Mouse (Mus musculus) heart, embryonic 12.5 days (tissue): ENCODE results near the gene Sgpp1. TPM values are rescaled to one million over a fixed set of nuclear protein-coding genes. Genes with fewer than 3 reads are reported as not detected.

Experiments used
- ATAC-seq: fragments of 200-750 bp; cut with Nextera tagmentation; 2 replicates; pipeline ENCODE4 v1.8.0; 2017; ENCODE audit warnings: moderate TSS enrichment, moderate library complexity; ENCODE audit not compliant: insufficient number of reproducible peaks, low FRiP score
- H3K27ac ChIP-seq: fragments of 300-500 bp; sonication (generic); 2 replicates; pipeline ENCODE4 v1.5.1; 2016; ENCODE audit warnings: mild to moderate bottlenecking, moderate library complexity; ENCODE audit not compliant: poor library complexity, severe bottlenecking
- H3K27me3 ChIP-seq: fragments of 300-500 bp; sonication (generic); replicated peaks from 2 replicates; pipeline ENCODE4 v1.6.1; 2016; ENCODE audit warnings: mild to moderate bottlenecking, moderate library complexity
- H3K36me3 ChIP-seq: fragments of 300-500 bp; sonication (generic); 2 replicates; pipeline ENCODE4 v1.6.1; 2016; ENCODE audit warnings: mild to moderate bottlenecking, moderate library complexity
- H3K4me1 ChIP-seq: fragments of 300-500 bp; sonication (generic); replicated peaks from 2 replicates; pipeline ENCODE4 v1.6.1; 2016; ENCODE audit warnings: mild to moderate bottlenecking
- H3K4me2 ChIP-seq: fragments of 300-500 bp; sonication (generic); 2 replicates; pipeline ENCODE4 v1.6.1; 2016; ENCODE audit warnings: mild to moderate bottlenecking, moderate library complexity
- H3K4me3 ChIP-seq: fragments of 300-500 bp; sonication (generic); 2 replicates; pipeline ENCODE4 v1.5.1; 2016; ENCODE audit warnings: mild to moderate bottlenecking
- H3K9ac ChIP-seq: fragments of 300-500 bp; sonication (generic); 2 replicates; pipeline ENCODE4 v1.6.1; 2016; ENCODE audit warnings: mild to moderate bottlenecking, moderate library complexity
- H3K9me3 ChIP-seq: fragments of 300-500 bp; sonication (generic); replicated peaks from 2 replicates; pipeline ENCODE4 v1.6.1; 2016; ENCODE audit warnings: mild to moderate bottlenecking, moderate library complexity
- WGBS: fragments of 180-500 bp; shearing (Covaris S2); methylation state at CpG from one replicate; pipeline ENCODE4 v1.1.7; 2016; 5-methylcytosine and 5-hydroxymethylcytosine counted together
- polyA plus RNA-seq: library from polyadenylated mRNA; unstranded; fragments of >200 nt; fragmentation: Nextera tagmentation; extraction: Ambion mirVana; gene quantifications from 2 replicates; pipeline ENCODE4 v1.2.1, GENCODE M21; 2016

Sgpp1 gene
- polyA plus RNA-seq, 1 experiment from 2014 or later, result 24.0 TPM

DNA sequence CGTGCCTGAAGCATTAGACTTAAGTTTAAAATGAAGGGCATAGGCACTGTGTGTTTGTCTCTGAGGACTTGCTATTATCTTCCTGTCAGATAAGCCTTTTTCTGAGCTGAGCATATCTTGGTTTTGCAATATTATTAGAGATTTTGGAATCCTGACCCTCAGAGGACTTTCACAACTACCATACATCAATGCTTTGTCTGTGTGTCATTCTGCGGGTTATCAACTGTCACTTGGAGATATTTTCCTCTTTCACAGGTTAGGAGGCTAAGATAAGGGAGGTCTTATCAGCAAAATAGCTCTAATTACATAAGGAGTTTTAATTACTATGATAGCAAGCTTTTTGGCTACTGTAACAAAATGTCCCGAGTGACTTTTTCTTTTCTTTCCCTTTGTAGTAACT lies 16.5 kb upstream of the Sgpp1 start:
- peaks cover 17% of the 10 kb centered on the region; the same call in 1 of the 2 replicates for H3K4me1 ChIP-seq
- no peaks in the 10 kb centered on the region for H3K36me3 ChIP-seq
- H3K4me2 ChIP-seq, result no peak overlapping the region
- no peak overlapping the region for H3K9ac ChIP-seq
- no peak for ATAC-seq
- WGBS, result 34% methylated on average over 3 of the region's 3 CpGs
- H3K27ac ChIP-seq, result no peak overlapping the region
- H3K9me3 ChIP-seq, result no peaks in the 10 kb centered on the region
- no peak overlapping the region for H3K4me3 ChIP-seq
- no peaks in the 10 kb centered on the region for H3K27me3 ChIP-seq

DNA sequence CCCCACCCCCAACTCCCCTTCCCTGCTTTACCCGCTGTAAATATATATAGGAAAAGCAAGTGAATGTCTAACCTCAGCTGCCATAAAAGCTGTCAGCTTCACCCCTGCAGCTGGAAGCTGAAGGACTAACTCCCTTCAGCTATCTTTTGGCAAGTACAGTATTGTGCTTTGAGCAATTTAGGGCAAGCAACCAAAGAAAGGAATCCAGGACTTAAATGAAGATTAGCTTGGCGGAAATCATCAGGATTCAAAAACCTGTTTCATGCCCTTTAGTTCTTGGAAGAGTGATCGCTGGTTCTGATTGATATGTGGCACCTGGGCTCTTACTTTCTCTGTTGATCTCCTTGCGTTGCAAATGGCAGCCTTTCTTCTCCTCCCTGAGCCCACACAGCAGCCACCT lies 13.0 kb upstream of the Sgpp1 start:
- H3K9me3 ChIP-seq, result no peaks in the 10 kb centered on the region
- H3K4me1 ChIP-seq, result peaks cover 28% of the 10 kb centered on the region
- ATAC-seq, result no peak
- WGBS, result 60% methylated on average over 4 of the region's 4 CpGs
- H3K4me3 ChIP-seq, result no peak overlapping the region
- no peaks in the 10 kb centered on the region for H3K36me3 ChIP-seq
- H3K9ac ChIP-seq, result no peak overlapping the region
- H3K27ac ChIP-seq, result no peak overlapping the region
- H3K27me3 ChIP-seq, result no peaks in the 10 kb centered on the region
- H3K4me2 ChIP-seq, result no peak overlapping the region

DNA sequence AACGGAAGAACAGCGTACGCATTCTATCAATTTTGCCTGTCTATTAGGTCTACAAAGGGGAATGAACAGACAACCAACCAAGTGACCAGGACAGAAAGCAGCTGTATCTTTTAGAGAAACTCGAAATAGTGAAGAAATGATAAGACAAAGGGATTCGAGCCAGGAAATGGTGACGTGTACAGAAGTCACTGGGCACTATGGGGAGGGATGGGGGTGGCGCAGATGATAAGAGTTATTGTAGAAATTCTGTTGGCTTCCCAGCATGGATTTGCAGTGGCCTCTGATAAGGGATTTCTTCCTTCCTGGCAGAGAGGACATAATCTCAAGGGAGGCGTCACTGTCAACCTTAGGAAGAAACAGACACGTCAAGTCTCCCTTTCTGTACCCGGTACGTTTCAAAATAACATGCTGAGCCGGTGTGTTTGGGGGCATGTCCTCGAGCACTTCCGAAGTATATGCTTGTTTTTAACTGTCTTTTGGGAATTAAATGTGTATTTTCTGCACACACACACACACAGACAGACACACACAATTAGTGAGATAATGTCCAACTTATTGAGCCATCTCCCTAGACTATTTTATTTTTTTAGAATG lies 10.3 kb upstream of the Sgpp1 start:
- Histone ChIP-seq H3K9ac (no peak overlapping the region), H3K27me3 (no peaks in the 10 kb centered on the region), H3K4me3 (no peak overlapping the region), H3K4me1 (peaks cover 25% of the 10 kb centered on the region), H3K9me3 (no peaks in the 10 kb centered on the region), H3K4me2 (peak overlapping the region; percentile 27), H3K36me3 (no peaks in the 10 kb centered on the region), H3K27ac (peak overlapping the region; percentile 55)
- 16% methylated on average over 14 of the region's 14 CpGs for WGBS
- peak; percentile 75 for ATAC-seq

DNA sequence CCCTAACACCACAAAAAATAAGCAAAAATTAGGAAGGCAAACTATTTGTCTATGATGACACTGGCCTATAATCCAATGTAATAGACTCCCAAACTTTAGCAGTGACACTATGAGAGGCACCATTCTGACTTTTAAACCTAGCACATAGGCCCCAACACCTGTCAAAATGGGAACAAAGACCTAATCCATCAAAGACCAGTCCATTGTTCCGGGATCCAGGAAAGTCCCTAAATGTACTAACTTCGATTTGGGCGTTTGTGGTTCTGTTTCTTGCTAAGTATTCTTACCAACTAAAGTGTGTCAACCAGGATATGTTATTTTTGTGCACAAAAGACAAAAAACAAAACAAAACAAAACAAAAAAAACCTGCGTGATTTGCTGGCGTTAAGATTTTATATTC lies 6.6 kb upstream of the Sgpp1 start:
- no peaks in the 10 kb centered on the region for H3K27me3 ChIP-seq
- ATAC-seq, result no peak
- peaks cover 20% of the 10 kb centered on the region for H3K4me1 ChIP-seq
- H3K36me3 ChIP-seq, result no peaks in the 10 kb centered on the region
- H3K27ac ChIP-seq, result no peak overlapping the region
- 80% methylated on average over 5 of the region's 5 CpGs for WGBS
- no peak overlapping the region for H3K9ac ChIP-seq
- H3K4me3 ChIP-seq, result no peak overlapping the region
- no peak overlapping the region for H3K4me2 ChIP-seq
- no peaks in the 10 kb centered on the region for H3K9me3 ChIP-seq

GRCm38 (mm10) chr12:75741273-75741672 lies 5.7 kb upstream of the Sgpp1 start:
- 88% methylated on average over 2 of the region's 2 CpGs for WGBS

DNA sequence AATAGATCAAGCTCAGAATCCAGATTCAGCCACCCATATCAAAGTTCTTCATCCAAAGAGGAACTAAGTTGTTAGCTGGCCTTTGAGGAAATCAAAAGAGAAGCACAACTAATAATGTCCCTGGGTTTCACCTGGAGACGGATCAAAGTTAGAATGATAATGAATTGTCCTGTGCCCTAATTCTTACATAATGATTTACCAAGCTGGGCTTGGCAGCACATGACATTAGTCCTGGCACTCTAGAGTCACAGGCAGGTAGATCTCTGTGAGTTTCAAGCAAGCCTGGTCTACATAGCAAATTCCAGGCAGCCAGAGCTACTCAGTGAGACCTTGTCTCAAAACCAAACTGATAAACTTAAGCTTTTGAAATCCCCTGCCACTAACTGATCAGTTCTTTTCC lies 4.9 kb upstream of the Sgpp1 start:
- Histone ChIP-seq H3K4me3 (no peak overlapping the region), H3K27ac (no peak overlapping the region), H3K9ac (no peak overlapping the region), H3K36me3 (no peaks in the 10 kb centered on the region), H3K27me3 (no peaks in the 10 kb centered on the region), H3K9me3 (no peaks in the 10 kb centered on the region), H3K4me1 (peaks cover 9% of the 10 kb centered on the region), H3K4me2 (no peak overlapping the region)
- ATAC-seq, result no peak
- WGBS, result 86% methylated on average over 1 of the region's 1 CpGs

More at GRCm38 (mm10) chr12:75741273-75741672, 5.7 kb upstream of the Sgpp1 start:
- no peak overlapping the region for H3K27ac ChIP-seq
- H3K4me3 ChIP-seq, result no peak overlapping the region
- ATAC-seq, result no peak
- no peak overlapping the region for H3K9ac ChIP-seq
- no peaks in the 10 kb centered on the region for H3K27me3 ChIP-seq
- H3K4me1 ChIP-seq, result peaks cover 17% of the 10 kb centered on the region
- no peak overlapping the region for H3K4me2 ChIP-seq
- no peaks in the 10 kb centered on the region for H3K36me3 ChIP-seq
- no peaks in the 10 kb centered on the region for H3K9me3 ChIP-seq

- Histone ChIP-seq H3K36me3 (no peaks in the 10 kb centered on the region), H3K4me3 (no peak overlapping the region), H3K9me3 (no peaks in the 10 kb centered on the region), H3K27ac (0 out of 2 replicates have a peak overlapping the region, but pooled peaks have one; percentile 26), H3K9ac (no peak overlapping the region), H3K4me1 (peaks cover 9% of the 10 kb centered on the region), H3K4me2 (no peak overlapping the region), H3K27me3 (no peaks in the 10 kb centered on the region)
- 41% methylated on average over 2 of the region's 2 CpGs for WGBS
- ATAC-seq, result no peak
Observed at GRCm38 (mm10) chr12:75739611-75740010, 4.1 kb upstream of the Sgpp1 start.

GRCm38 (mm10) chr12:75736296-75736695 lies 767 bp upstream of the Sgpp1 start:
- Histone ChIP-seq H3K27ac (no peak overlapping the region), H3K36me3 (no peaks in the 10 kb centered on the region), H3K4me2 (no peak overlapping the region), H3K9me3 (no peaks in the 10 kb centered on the region), H3K9ac (no peak overlapping the region), H3K4me3 (no peak overlapping the region), H3K4me1 (peaks cover 14% of the 10 kb centered on the region; the same call in 1 of the 2 replicates), H3K27me3 (no peaks in the 10 kb centered on the region)
- 71% methylated on average over 4 of the region's 4 CpGs for WGBS
- ATAC-seq, result no peak

GRCm38 (mm10) chr12:75734891-75735245 lies 661 bp downstream of the Sgpp1 start:
- Histone ChIP-seq H3K9ac (peak overlapping the region; percentile 92), H3K4me1 (peaks cover 10% of the 10 kb centered on the region; the same call in 1 of the 2 replicates), H3K27ac (peak overlapping the region; percentile 79), H3K4me3 (peak overlapping the region; percentile 76), H3K27me3 (no peaks in the 10 kb centered on the region), H3K36me3 (no peaks in the 10 kb centered on the region), H3K9me3 (no peaks in the 10 kb centered on the region), H3K4me2 (peak overlapping the region; percentile 98)
- 0 out of 2 replicates have a peak, but pooled peaks have one; percentile 4 for ATAC-seq
- WGBS, result under 1% methylated on average over 17 of the region's 17 CpGs

GRCm38 (mm10) chr12:75734167-75734566 lies 1.4 kb downstream of the Sgpp1 start:
- no peaks in the 10 kb centered on the region for H3K9me3 ChIP-seq
- H3K4me2 ChIP-seq, result peak overlapping the region; percentile 98
- peaks cover 10% of the 10 kb centered on the region; the same call in 1 of the 2 replicates for H3K4me1 ChIP-seq
- peak overlapping the region; percentile 76 for H3K4me3 ChIP-seq
- H3K9ac ChIP-seq, result peak overlapping the region; percentile 92
- WGBS, result 19% methylated on average over 10 of the region's 10 CpGs
- H3K27ac ChIP-seq, result no peak overlapping the region
- no peaks in the 10 kb centered on the region for H3K27me3 ChIP-seq
- ATAC-seq, result no peak
- no peaks in the 10 kb centered on the region for H3K36me3 ChIP-seq

- Histone ChIP-seq H3K4me3 (peak overlapping the region; percentile 76), H3K4me2 (peak overlapping the region; percentile 66), H3K27ac (no peak overlapping the region), H3K27me3 (no peaks in the 10 kb centered on the region), H3K4me1 (peaks cover 10% of the 10 kb centered on the region; the same call in 1 of the 2 replicates), H3K9ac (peak overlapping the region; percentile 37), H3K36me3 (peaks cover 5% of the 10 kb centered on the region), H3K9me3 (no peaks in the 10 kb centered on the region)
- ATAC-seq, result no peak
- WGBS, result 31% methylated on average over 7 of the region's 7 CpGs
Observed at GRCm38 (mm10) chr12:75733331-75734070, 2.0 kb downstream of the Sgpp1 start.
